Comparison of ENCODE assay signal across 20 mouse cellular contexts in genomic region chr2:44044634-44045033, GRCm38 (mm10).
DNase-seq lines count a peak whose midpoint lies in the region; ATAC-seq lines count a peak whose summit lies in the region.
"Had no signal": no experiment of that assay in that cellular context is flagged by ENCODE, and none has a peak within 500 bp of the region (broad histone marks: within the 10 kb centered on the region; RNA-seq: fewer than 3 reads in every experiment).

No protein-coding gene starts in this region.

- no peak overlapping the region for H3K27ac ChIP-seq in kidney, embryonic 14.5 days (ENCODE audit: low read depth, low read length)

- WGBS in kidney, embryonic 14.5 days: 89% methylated on average over 1 of the region's 1 CpGs

- H3K9me3 ChIP-seq in kidney, embryonic 14.5 days (ENCODE audit: control insufficient read depth, low read length): no peaks in the 10 kb centered on the region
- H3K9me3 ChIP-seq: G1E had no signal

- no peak overlapping the region for H3K9ac ChIP-seq in kidney, embryonic 14.5 days (ENCODE audit: low read depth, low read length)

- H3K4me2 ChIP-seq in kidney, embryonic 14.5 days (replicated peaks; ENCODE audit: low read depth, low read length): no peak overlapping the region

- H3K4me1 ChIP-seq in kidney, embryonic 14.5 days (ENCODE audit: control insufficient read depth, insufficient read depth, low read length): no peaks in the 10 kb centered on the region

- no peak overlapping the region for H3K4me3 ChIP-seq in kidney, embryonic 14.5 days (ENCODE audit: low read length)

- H3K27me3 ChIP-seq in kidney, embryonic 14.5 days (ENCODE audit: control insufficient read depth, insufficient read depth, low read length): no peaks in the 10 kb centered on the region
- H3K27me3 ChIP-seq: CH12.LX had no signal

- no peaks in the 10 kb centered on the region for H3K36me3 ChIP-seq in kidney, embryonic 14.5 days (ENCODE audit: control insufficient read depth, insufficient read depth, low read length)
- H3K36me3 ChIP-seq: G1E had no signal

- peak; percentile 70 for DNase-seq in 416B (ENCODE audit: low read depth)
- DNase-seq in right cerebral cortex, adult 18-20 months: no peak
- DNase-seq: adrenal gland, adult 2 months; adrenal gland, adult 8-10 months; adrenal gland, postnatal 10 days; adrenal gland, postnatal 14 days; adrenal gland, postnatal 25 days; adrenal gland, postnatal 36 days; B cell, adult 2 months; cerebellum, adult 11 months; cerebellum, adult 11-12 months; cerebellum, adult 18-20 months; cerebellum, adult 2 months had no signal

- ATAC-seq in common myeloid progenitor, adult 5-6 weeks (replicated peaks; ENCODE audit: low read depth, poor library complexity, severe bottlenecking): peak; percentile 62; the same call in 1 of the 2 replicates
- ATAC-seq in kidney, embryonic 14.5 days (ENCODE audit: low FRiP score, low TSS enrichment): no peak
- ATAC-seq: activated CD4-positive, CD25-positive, alpha-beta regulatory T cell, adult 4 months; CD4-positive, CD25-positive, alpha-beta regulatory T cell, adult 4 months; Patski had no signal
